Mouse (Mus musculus): ENCODE measurements around the gene Ripor3. TPM values are rescaled to one million over a fixed set of nuclear protein-coding genes. Genes with fewer than 3 reads are reported as not detected.

Gene Ripor3
- polyA plus RNA-seq, 1 experiment from 2014 or later: 0.37 TPM

- no peak overlapping the region for H3K4me2 ChIP-seq (ENCODE audit: low read length)
- H3K9ac ChIP-seq (replicated peaks; ENCODE audit: low read depth, low read length): no peak overlapping the region
- H3K27ac ChIP-seq (ENCODE audit: low read length): no peak overlapping the region
- 86% methylated on average over 3 of the region's 3 CpGs for WGBS
- H3K36me3 ChIP-seq (ENCODE audit: control insufficient read depth, insufficient read depth): no peaks in the 10 kb centered on the region
- no peaks in the 10 kb centered on the region for H3K27me3 ChIP-seq (replicated peaks; ENCODE audit: control insufficient read depth, insufficient read depth, low read length)
- H3K4me1 ChIP-seq (replicated peaks; ENCODE audit: control insufficient read depth, insufficient read depth, low read length): peaks cover 31% of the 10 kb centered on the region
- no peak overlapping the region for H3K4me3 ChIP-seq (replicated peaks; ENCODE audit: low read length)
- no peaks in the 10 kb centered on the region for H3K9me3 ChIP-seq (ENCODE audit: control insufficient read depth, low read length)
- no peak for ATAC-seq
Measured at GRCm38 (mm10) chr2:167947251-167947650, 63.2 kb downstream of the Ripor3 start.

- no peaks in the 10 kb centered on the region for H3K27me3 ChIP-seq (replicated peaks; ENCODE audit: control insufficient read depth, insufficient read depth, low read length)
- no peak for ATAC-seq
- peaks cover 45% of the 10 kb centered on the region for H3K4me1 ChIP-seq (replicated peaks; ENCODE audit: control insufficient read depth, insufficient read depth, low read length)
- no peaks in the 10 kb centered on the region for H3K9me3 ChIP-seq (ENCODE audit: control insufficient read depth, low read length)
- no peak overlapping the region for H3K27ac ChIP-seq (ENCODE audit: low read length)
- H3K4me3 ChIP-seq (replicated peaks; ENCODE audit: low read length): no peak overlapping the region
- 81% methylated on average over 5 of the region's 5 CpGs for WGBS
- H3K9ac ChIP-seq (replicated peaks; ENCODE audit: low read depth, low read length): no peak overlapping the region
- no peak overlapping the region for H3K4me2 ChIP-seq (ENCODE audit: low read length)
- H3K36me3 ChIP-seq (ENCODE audit: control insufficient read depth, insufficient read depth): no peaks in the 10 kb centered on the region
Measured at GRCm38 (mm10) chr2:167945451-167945850, 65.0 kb downstream of the Ripor3 start.

- H3K27ac ChIP-seq (ENCODE audit: low read length): no peak overlapping the region
- no peak overlapping the region for H3K4me3 ChIP-seq (replicated peaks; ENCODE audit: low read length)
- no peaks in the 10 kb centered on the region for H3K27me3 ChIP-seq (replicated peaks; ENCODE audit: control insufficient read depth, insufficient read depth, low read length)
- H3K4me2 ChIP-seq (ENCODE audit: low read length): no peak overlapping the region
- H3K4me1 ChIP-seq (replicated peaks; ENCODE audit: control insufficient read depth, insufficient read depth, low read length): peaks cover 51% of the 10 kb centered on the region
- H3K9me3 ChIP-seq (ENCODE audit: control insufficient read depth, low read length): no peaks in the 10 kb centered on the region
- no peak overlapping the region for H3K9ac ChIP-seq (replicated peaks; ENCODE audit: low read depth, low read length)
- no peak for ATAC-seq
- no peaks in the 10 kb centered on the region for H3K36me3 ChIP-seq (ENCODE audit: control insufficient read depth, insufficient read depth)
- 80% methylated on average over 3 of the region's 3 CpGs for whole genome bisulfite sequencing
Measured at GRCm38 (mm10) chr2:167944193-167944592, 66.2 kb downstream of the Ripor3 start.

GRCm38 (mm10) chr2:167942926-167943633 is 67.3 kb downstream of the Ripor3 start:
- WGBS: 48% methylated on average over 12 of the region's 12 CpGs
- Histone ChIP-seq H3K4me2 (ENCODE audit: low read length) (0 out of 2 replicates have a peak overlapping the region, but pooled peaks have one; percentile 18), H3K36me3 (ENCODE audit: control insufficient read depth, insufficient read depth) (no peaks in the 10 kb centered on the region), H3K9ac (replicated peaks; ENCODE audit: low read depth, low read length) (no peak overlapping the region; the same call in 1 of the 2 replicates), H3K9me3 (ENCODE audit: control insufficient read depth, low read length) (no peaks in the 10 kb centered on the region), H3K27ac (ENCODE audit: low read length) (peak overlapping the region; percentile 71), H3K4me3 (replicated peaks; ENCODE audit: low read length) (no peak overlapping the region), H3K27me3 (replicated peaks; ENCODE audit: control insufficient read depth, insufficient read depth, low read length) (no peaks in the 10 kb centered on the region), H3K4me1 (replicated peaks; ENCODE audit: control insufficient read depth, insufficient read depth, low read length) (peaks cover 51% of the 10 kb centered on the region)
- no peak for ATAC-seq

- Histone ChIP-seq H3K4me2 (ENCODE audit: low read length) (peak overlapping the region; percentile 18; the same call in 1 of the 2 replicates), H3K4me1 (replicated peaks; ENCODE audit: control insufficient read depth, insufficient read depth, low read length) (peaks cover 49% of the 10 kb centered on the region), H3K9me3 (ENCODE audit: control insufficient read depth, low read length) (no peaks in the 10 kb centered on the region), H3K27ac (ENCODE audit: low read length) (peak overlapping the region; percentile 71), H3K27me3 (replicated peaks; ENCODE audit: control insufficient read depth, insufficient read depth, low read length) (no peaks in the 10 kb centered on the region), H3K36me3 (ENCODE audit: control insufficient read depth, insufficient read depth) (no peaks in the 10 kb centered on the region), H3K4me3 (replicated peaks; ENCODE audit: low read length) (no peak overlapping the region), H3K9ac (replicated peaks; ENCODE audit: low read depth, low read length) (peak overlapping the region; percentile 30)
- WGBS: 20% methylated on average over 8 of the region's 8 CpGs
- ATAC-seq: peak; percentile 77
Measured at GRCm38 (mm10) chr2:167942199-167942925, 68.1 kb downstream of the Ripor3 start.

GRCm38 (mm10) chr2:167941745-167942176 is 68.7 kb downstream of the Ripor3 start:
- WGBS: 40% methylated on average over 6 of the region's 6 CpGs
- Histone ChIP-seq H3K36me3 (ENCODE audit: control insufficient read depth, insufficient read depth) (no peaks in the 10 kb centered on the region), H3K27me3 (replicated peaks; ENCODE audit: control insufficient read depth, insufficient read depth, low read length) (no peaks in the 10 kb centered on the region), H3K4me1 (replicated peaks; ENCODE audit: control insufficient read depth, insufficient read depth, low read length) (peaks cover 49% of the 10 kb centered on the region), H3K27ac (ENCODE audit: low read length) (peak overlapping the region; percentile 71), H3K4me2 (ENCODE audit: low read length) (no peak overlapping the region), H3K9me3 (ENCODE audit: control insufficient read depth, low read length) (no peaks in the 10 kb centered on the region), H3K4me3 (replicated peaks; ENCODE audit: low read length) (no peak overlapping the region), H3K9ac (replicated peaks; ENCODE audit: low read depth, low read length) (no peak overlapping the region)
- no peak for ATAC-seq

- Histone ChIP-seq H3K9ac (replicated peaks; ENCODE audit: low read depth, low read length) (no peak overlapping the region), H3K27ac (ENCODE audit: low read length) (no peak overlapping the region), H3K4me1 (replicated peaks; ENCODE audit: control insufficient read depth, insufficient read depth, low read length) (peaks cover 53% of the 10 kb centered on the region), H3K4me3 (replicated peaks; ENCODE audit: low read length) (no peak overlapping the region), H3K36me3 (ENCODE audit: control insufficient read depth, insufficient read depth) (no peaks in the 10 kb centered on the region), H3K27me3 (replicated peaks; ENCODE audit: control insufficient read depth, insufficient read depth, low read length) (no peaks in the 10 kb centered on the region), H3K4me2 (ENCODE audit: low read length) (no peak overlapping the region), H3K9me3 (ENCODE audit: control insufficient read depth, low read length) (no peaks in the 10 kb centered on the region)
- 45% methylated on average over 4 of the region's 4 CpGs for WGBS
- no peak for ATAC-seq
Measured at GRCm38 (mm10) chr2:167941320-167941719, 69.1 kb downstream of the Ripor3 start.

GRCm38 (mm10) chr2:167940636-167941035 is 69.8 kb downstream of the Ripor3 start:
- no peak overlapping the region for H3K27ac ChIP-seq (ENCODE audit: low read length)
- WGBS: 90% methylated on average over 11 of the region's 11 CpGs
- no peak overlapping the region for H3K9ac ChIP-seq (replicated peaks; ENCODE audit: low read depth, low read length)
- no peak for ATAC-seq
- H3K4me1 ChIP-seq (replicated peaks; ENCODE audit: control insufficient read depth, insufficient read depth, low read length): peaks cover 60% of the 10 kb centered on the region
- H3K9me3 ChIP-seq (ENCODE audit: control insufficient read depth, low read length): no peaks in the 10 kb centered on the region
- no peak overlapping the region for H3K4me3 ChIP-seq (replicated peaks; ENCODE audit: low read length)
- no peak overlapping the region for H3K4me2 ChIP-seq (ENCODE audit: low read length)
- no peaks in the 10 kb centered on the region for H3K27me3 ChIP-seq (replicated peaks; ENCODE audit: control insufficient read depth, insufficient read depth, low read length)
- no peaks in the 10 kb centered on the region for H3K36me3 ChIP-seq (ENCODE audit: control insufficient read depth, insufficient read depth)

- WGBS: 64% methylated on average over 11 of the region's 11 CpGs
Measured at GRCm38 (mm10) chr2:167939632-167940399, 70.6 kb downstream of the Ripor3 start.

More at GRCm38 (mm10) chr2:167939632-167940399, 70.6 kb downstream of the Ripor3 start:
- H3K9ac ChIP-seq (replicated peaks; ENCODE audit: low read depth, low read length): no peak overlapping the region
- H3K9me3 ChIP-seq (ENCODE audit: control insufficient read depth, low read length): no peaks in the 10 kb centered on the region
- H3K4me2 ChIP-seq (ENCODE audit: low read length): no peak overlapping the region
- no peak for ATAC-seq
- peaks cover 61% of the 10 kb centered on the region for H3K4me1 ChIP-seq (replicated peaks; ENCODE audit: control insufficient read depth, insufficient read depth, low read length)
- H3K4me3 ChIP-seq (replicated peaks; ENCODE audit: low read length): no peak overlapping the region
- no peak overlapping the region for H3K27ac ChIP-seq (ENCODE audit: low read length)
- H3K27me3 ChIP-seq (replicated peaks; ENCODE audit: control insufficient read depth, insufficient read depth, low read length): no peaks in the 10 kb centered on the region
- H3K36me3 ChIP-seq (ENCODE audit: control insufficient read depth, insufficient read depth): no peaks in the 10 kb centered on the region
